28 mouse cellular contexts compared by ENCODE assay signal in genomic region chr5:124150895-124151294, GRCm38 (mm10). TPM values are rescaled to one million over a fixed set of nuclear protein-coding genes. Genes with fewer than 3 reads are reported as not detected.
DNase-seq lines count a peak whose midpoint lies in the region; ATAC-seq and TF ChIP-seq lines count a peak whose summit lies in the region.
"Had no signal": no experiment of that assay in that cellular context is flagged by ENCODE, and none has a peak within 500 bp of the region (broad histone marks: within the 10 kb centered on the region; RNA-seq: fewer than 3 reads in every experiment).

No protein-coding gene starts in this region.

- no peaks in the 10 kb centered on the region for H3K27me3 ChIP-seq in lung, embryonic 15.5 days
- H3K27me3 ChIP-seq: CH12.LX; heart, embryonic 12.5 days; heart, embryonic 15.5 days; hindbrain, embryonic 13.5 days; Patski had no signal

- H3K27ac ChIP-seq in layer of hippocampus, adult 2 months, result peak overlapping the region; percentile 28; the same call in 1 of the 2 replicates
- H3K27ac ChIP-seq in lung, embryonic 15.5 days, result peak overlapping the region; percentile 44
- H3K27ac ChIP-seq: gastrocnemius, adult 2 months; heart, embryonic 15.5 days; hindbrain, embryonic 10.5 days; hindbrain, embryonic 13.5 days had no signal

- DNase-seq in layer of hippocampus, adult 2 months (ENCODE audit: low spot score in 2 of 2), result no peak
- DNase-seq in layer of hippocampus, adult 11-12 months (ENCODE audit: low spot score), result no peak
- DNase-seq in lung, postnatal 14 days, result no peak
- peak; percentile 66 for DNase-seq in lung, postnatal 36 days
- no peak for DNase-seq in heart, adult 18-20 months
- DNase-seq: adrenal gland, postnatal 10 days; adrenal gland, postnatal 36 days; B cell, adult 2 months; cerebellum, adult 18-20 months; cerebellum, adult 9-10 months; cerebellum, postnatal 14 days; embryo, embryonic 11 days; forebrain, postnatal 0 days; gastrocnemius, adult 2 months; gastrocnemius, postnatal 14 days; heart, adult 11 months; heart, postnatal 10 days; heart, postnatal 36 days had no signal

- ATAC-seq in lung, embryonic 15.5 days (ENCODE audit: borderline replicate concordance, extremely low read depth, low FRiP score, low TSS enrichment), result 0 out of 2 replicates have a peak, but pooled peaks have one; percentile 25
- ATAC-seq: forebrain, embryonic 14.5 days; forebrain, postnatal 0 days; hindbrain, embryonic 16.5 days; Patski had no signal

- H3K4me1 ChIP-seq in lung, embryonic 15.5 days, result peaks cover 35% of the 10 kb centered on the region
- H3K4me1 ChIP-seq: hindbrain, embryonic 10.5 days; hindbrain, embryonic 13.5 days had no signal

- WGBS in lung, embryonic 15.5 days, result 62% methylated on average over 7 of the region's 7 CpGs

- no peak overlapping the region for H3K4me3 ChIP-seq in layer of hippocampus, adult 2 months
- H3K4me3 ChIP-seq in lung, embryonic 15.5 days, result no peak overlapping the region
- H3K4me3 ChIP-seq: gastrocnemius, adult 2 months; heart, embryonic 12.5 days; heart, embryonic 15.5 days; hindbrain, embryonic 10.5 days; hindbrain, embryonic 13.5 days had no signal

- no peak overlapping the region for H3K9ac ChIP-seq in lung, embryonic 15.5 days
- H3K9ac ChIP-seq: forebrain, postnatal 0 days; heart, embryonic 12.5 days; heart, embryonic 15.5 days; hindbrain, embryonic 13.5 days had no signal

- H3K4me2 ChIP-seq in lung, embryonic 15.5 days, result no peak overlapping the region
- H3K4me2 ChIP-seq: heart, embryonic 12.5 days; heart, embryonic 15.5 days; hindbrain, embryonic 13.5 days had no signal

- TF ChIP-seq CTCF in layer of hippocampus, adult 2 months (conservative IDR thresholded peaks at IDR 0.05), result no peak

- H3K36me3 ChIP-seq in lung, embryonic 15.5 days, result no peaks in the 10 kb centered on the region

- H3K9me3 ChIP-seq in lung, embryonic 15.5 days, result no peaks in the 10 kb centered on the region
- H3K9me3 ChIP-seq: G1E; heart, embryonic 12.5 days; heart, embryonic 15.5 days; hindbrain, embryonic 10.5 days; hindbrain, embryonic 13.5 days had no signal

RNA-seq across cellular contexts. Expression of gene Arl6ip4, which starts 35.0 kb away (rescaled TPM):
- 10 to 100 TPM; 49.8 to 52.2 TPM for total RNA-seq in layer of hippocampus, adult 2 months (2021)
- polyA plus RNA-seq in lung, embryonic 15.5 days (2015; fragmentation: Nextera tagmentation; extraction: Ambion mirVana), result 105 and 107 TPM in 2 replicates
- total RNA-seq in heart, adult 18-20 months (2021), result 10 to 100 TPM; 36.3 to 37.8 TPM

RNA-seq across cellular contexts. Expression of gene Ogfod2, which starts 38.8 kb away (rescaled TPM):
- total RNA-seq in layer of hippocampus, adult 2 months (2021), result 10 to 100 TPM; 32.7 to 38.7 TPM
- polyA plus RNA-seq in lung, embryonic 15.5 days (2015; fragmentation: Nextera tagmentation; extraction: Ambion mirVana), result 26.5 and 27.6 TPM in 2 replicates
- 10 to 100 TPM; 15.1 to 17.5 TPM for total RNA-seq in heart, adult 18-20 months (2021)

RNA-seq across cellular contexts. Expression of gene Abcb9, which starts 55.3 kb away (rescaled TPM):
- 10 to 100 TPM; 27.0 to 31.7 TPM for total RNA-seq in layer of hippocampus, adult 2 months (2021)
- 1.9 and 3.6 TPM in 2 replicates for polyA plus RNA-seq in lung, embryonic 15.5 days (2015; fragmentation: Nextera tagmentation; extraction: Ambion mirVana)
- total RNA-seq in heart, adult 18-20 months (2021), result 10 to 100 TPM in 1 of 2 experiments, 1 to 10 TPM in 1; 8.9 to 10.7 TPM
